Mouse (Mus musculus) G1E (cell line): ENCODE data around the gene Rhox12. TPM values are rescaled to one million over a fixed set of nuclear protein-coding genes. Genes with fewer than 3 reads are reported as not detected.

ENCODE experiments used
- ATAC-seq: 2 replicates; pipeline ENCODE4 v1.8.0; 2016; ENCODE audit warnings: mild to moderate bottlenecking; ENCODE audit not compliant: insufficient number of reproducible peaks, poor library complexity, low FRiP score, severe bottlenecking; ENCODE audit errors: extremely low read depth
- DNase-seq: peaks from one replicate; pipeline ENCODE4 v3.0.0; 2012; ENCODE audit warnings: low spot score
- H3K27me3 ChIP-seq: 2 replicates; pipeline ENCODE4 v1.6.1; 2012; ENCODE audit warnings: mild to moderate bottlenecking, low read length, inconsistent platforms; ENCODE audit not compliant: insufficient read depth
- H3K36me3 ChIP-seq: replicated peaks from 2 replicates; pipeline ENCODE3; 2012; ENCODE audit warnings: mild to moderate bottlenecking, inconsistent platforms
- H3K4me1 ChIP-seq: 2 replicates; pipeline ENCODE4 v1.6.1; 2012; ENCODE audit warnings: low read depth, low read length, inconsistent platforms, mixed read lengths; ENCODE audit not compliant: insufficient read depth
- H3K4me3 ChIP-seq: 2 replicates; pipeline ENCODE4 v1.5.1; 2012; ENCODE audit warnings: low read depth, mild to moderate bottlenecking, inconsistent platforms, low read length, moderate library complexity, mixed read lengths
- H3K9me3 ChIP-seq: replicated peaks from 2 replicates; pipeline ENCODE4 v1.6.1; 2012; ENCODE audit warnings: inconsistent platforms
- CTCF ChIP-seq: IDR thresholded peaks from 2 replicates; pipeline ENCODE4 v1.5.1; 2012; ENCODE audit warnings: low read depth, low read length, inconsistent platforms, mixed read lengths
- GATA1 ChIP-seq: IDR thresholded peaks from 2 replicates; pipeline ENCODE4 v1.6.1; 2012; ENCODE audit warnings: borderline replicate concordance, low read length, inconsistent platforms, mixed read lengths
- GATA2 ChIP-seq: IDR thresholded peaks from 2 replicates; pipeline ENCODE4 v1.6.1; 2012; ENCODE audit warnings: low read depth, low read length, inconsistent platforms, borderline replicate concordance
- POLR2AphosphoS5 ChIP-seq: IDR thresholded peaks from 2 replicates; pipeline ENCODE4 v1.6.1; 2012; ENCODE audit warnings: low read depth, low read length, inconsistent platforms; ENCODE audit not compliant: insufficient replicate concordance
- TAL1 ChIP-seq: conservative IDR thresholded peaks from 2 replicates; pipeline ENCODE4 v1.6.1; 2012; ENCODE audit warnings: low read depth, low read length, inconsistent platforms, mixed read lengths
- polyA plus RNA-seq: library from polyadenylated mRNA; stranded (reverse); fragments of >175 nt; gene quantifications from 2 replicates; pipeline ENCODE4 v1.2.3, GENCODE M21; 2012
- total RNA-seq, 2 experiments: library from RNA; stranded (forward) in 1 of 2; stranded (reverse) in 1 of 2; fragments of 200-1000 nt in 1 of 2; fragments of >200 nt in 1 of 2; fragmentation: Nextera tagmentation in 1 of 2; gene quantifications; 2 replicates each; pipeline ENCODE4 v1.2.3; 2014 to 2017

Rhox12 gene
- total and polyA plus RNA-seq, 3 experiments: not detected

- ATAC-seq (no peak), DNase-seq (no peak)
- TF ChIP-seq CTCF (no peak), GATA1 (no peak), TAL1 (no peak), POLR2AphosphoS5 (no peak), GATA2 (no peak)
- H3K36me3 ChIP-seq: no peaks in the 10 kb centered on the region
- H3K9me3 ChIP-seq: no peaks in the 10 kb centered on the region
- no peaks in the 10 kb centered on the region for H3K27me3 ChIP-seq
- H3K4me3 ChIP-seq: no peak within 1 kb of the TSS
- no peaks in the 10 kb centered on the region for H3K4me1 ChIP-seq
Observed at GRCm38 (mm10) chrX:38066175-38066574, 44.5 kb downstream of the Rhox12 start, which contains the start of gene Rhox10. TSS of gene Rhox10 (plus strand) at chrX:38066475.

DNA sequence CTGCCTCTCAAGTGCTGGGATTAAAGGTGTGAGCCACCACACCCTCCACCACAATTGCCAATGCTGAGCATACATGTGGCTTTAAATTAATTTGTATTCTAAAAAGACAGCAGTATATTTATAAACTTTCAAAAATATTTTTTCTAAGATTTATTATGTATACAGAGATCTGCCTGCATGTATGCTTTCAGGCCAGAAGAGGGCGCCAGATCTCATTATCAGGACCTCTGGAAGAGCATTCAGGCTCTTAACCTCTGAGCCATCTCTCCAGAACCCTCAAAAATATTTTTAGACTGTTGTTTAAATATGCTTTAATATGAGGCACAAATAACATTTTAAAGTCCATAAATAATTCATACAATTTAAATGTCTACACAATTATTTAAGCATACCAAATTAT, 49.2 kb downstream of the Rhox12 start:
- TF ChIP-seq GATA1: no peak
- TF ChIP-seq GATA2: no peak
- TF ChIP-seq CTCF: no peak
- no peak for TF ChIP-seq TAL1
- TF ChIP-seq POLR2AphosphoS5: no peak

More for the DNA sequence above, 49.2 kb downstream of the Rhox12 start:
- DNase-seq (no peak), ATAC-seq (no peak)
- no peaks in the 10 kb centered on the region for H3K4me1 ChIP-seq
- no peaks in the 10 kb centered on the region for H3K36me3 ChIP-seq
- H3K9me3 ChIP-seq: no peaks in the 10 kb centered on the region
- H3K27me3 ChIP-seq: no peaks in the 10 kb centered on the region
- H3K4me3 ChIP-seq: no peak overlapping the region

Other genes starting within 250 kb of the Rhox12 start
- 44.2 TPM in 1 of 2 replicates, not detected in the other for gene Rhox8, start 232.0 kb downstream of the Rhox12 start, total RNA-seq (2014; fragmentation: Nextera tagmentation)
- not detected in 2 replicates for gene Rhox8, start 232.0 kb downstream of the Rhox12 start, total RNA-seq (2017)
- not detected in 2 replicates for gene Rhox8, start 232.0 kb downstream of the Rhox12 start, polyA plus RNA-seq
- gene Rhox7b, start 213.7 kb downstream of the Rhox12 start, total RNA-seq (2014; fragmentation: Nextera tagmentation): not detected in 2 replicates
- not detected in 2 replicates for gene Rhox7b, start 213.7 kb downstream of the Rhox12 start, total RNA-seq (2017)
- not detected in 2 replicates for gene Rhox7b, start 213.7 kb downstream of the Rhox12 start, polyA plus RNA-seq
- gene Rhox9, start 209.1 kb downstream of the Rhox12 start, total RNA-seq (2014; fragmentation: Nextera tagmentation): not detected in 2 replicates
- gene Rhox9, start 209.1 kb downstream of the Rhox12 start, total RNA-seq (2017): 0.16 TPM in 1 of 2 replicates, not detected in the other
- gene Rhox9, start 209.1 kb downstream of the Rhox12 start, polyA plus RNA-seq: not detected in 2 replicates
- gene Btg1-ps1, start 92.1 kb downstream of the Rhox12 start, total RNA-seq (2014; fragmentation: Nextera tagmentation): not detected in 2 replicates
- not detected in 2 replicates for gene Btg1-ps1, start 92.1 kb downstream of the Rhox12 start, total RNA-seq (2017)
- gene Btg1-ps1, start 92.1 kb downstream of the Rhox12 start, polyA plus RNA-seq: not detected in 2 replicates
- not detected in 2 replicates for gene Btg1-ps2, start 67.8 kb downstream of the Rhox12 start, total RNA-seq (2014; fragmentation: Nextera tagmentation)
- not detected in 2 replicates for gene Btg1-ps2, start 67.8 kb downstream of the Rhox12 start, total RNA-seq (2017)
- gene Btg1-ps2, start 67.8 kb downstream of the Rhox12 start, polyA plus RNA-seq: not detected in 2 replicates
- gene Rhox10, start 44.4 kb downstream of the Rhox12 start, total RNA-seq (2014; fragmentation: Nextera tagmentation): not detected in 2 replicates
- gene Rhox10, start 44.4 kb downstream of the Rhox12 start, total RNA-seq (2017): not detected in 2 replicates
- not detected in 2 replicates for gene Rhox10, start 44.4 kb downstream of the Rhox12 start, polyA plus RNA-seq
- gene Rhox11, start 25.8 kb downstream of the Rhox12 start, total RNA-seq (2014; fragmentation: Nextera tagmentation): not detected in 2 replicates
- not detected in 2 replicates for gene Rhox11, start 25.8 kb downstream of the Rhox12 start, total RNA-seq (2017)
- not detected in 2 replicates for gene Rhox11, start 25.8 kb downstream of the Rhox12 start, polyA plus RNA-seq
- not detected in 2 replicates for gene Rhox13, start 10.3 kb upstream of the Rhox12 start, total RNA-seq (2014; fragmentation: Nextera tagmentation)
- gene Rhox13, start 10.3 kb upstream of the Rhox12 start, total RNA-seq (2017): not detected in 2 replicates
- gene Rhox13, start 10.3 kb upstream of the Rhox12 start, polyA plus RNA-seq: not detected in 2 replicates
- gene Zbtb33, start 78.9 kb upstream of the Rhox12 start, total RNA-seq (2014; fragmentation: Nextera tagmentation): 57.7 and 69.4 TPM in 2 replicates
- gene Zbtb33, start 78.9 kb upstream of the Rhox12 start, total RNA-seq (2017): 32.2 and 32.9 TPM in 2 replicates
- 2.6 and 2.8 TPM in 2 replicates for gene Zbtb33, start 78.9 kb upstream of the Rhox12 start, polyA plus RNA-seq
- not detected in 2 replicates for gene Tmem255a, start 141.5 kb upstream of the Rhox12 start, total RNA-seq (2014; fragmentation: Nextera tagmentation)
- 0.11 and 0.12 TPM in 2 replicates for gene Tmem255a, start 141.5 kb upstream of the Rhox12 start, total RNA-seq (2017)
- gene Tmem255a, start 141.5 kb upstream of the Rhox12 start, polyA plus RNA-seq: not detected in 2 replicates
- gene Atp1b4, start 205.3 kb upstream of the Rhox12 start, total RNA-seq (2014; fragmentation: Nextera tagmentation): not detected in 2 replicates
- gene Atp1b4, start 205.3 kb upstream of the Rhox12 start, total RNA-seq (2017): 0.16 TPM in 1 of 2 replicates, not detected in the other
- not detected in 2 replicates for gene Atp1b4, start 205.3 kb upstream of the Rhox12 start, polyA plus RNA-seq